9 mouse cellular contexts compared by ENCODE assay signal in the genomic region with DNA sequence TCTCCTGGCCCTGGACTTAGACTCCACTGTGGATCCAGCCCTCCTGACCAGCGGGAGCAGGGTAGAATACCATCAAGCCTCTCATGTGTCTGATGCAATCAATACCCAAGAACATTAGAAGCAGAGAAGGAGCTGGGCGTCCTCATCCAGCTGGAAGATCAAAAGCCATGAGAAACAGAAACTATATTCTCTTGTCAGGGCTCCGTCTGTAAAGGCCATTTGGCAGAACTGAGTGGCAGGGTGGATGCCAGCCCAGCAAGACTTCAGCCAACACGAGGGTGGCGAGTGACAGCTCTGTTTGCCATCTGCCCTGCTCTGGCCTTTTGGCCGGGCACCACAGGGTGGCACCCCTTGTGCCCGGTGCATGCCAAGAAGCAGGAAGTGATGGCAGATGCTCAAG. TPM values are rescaled to one million over a fixed set of nuclear protein-coding genes. Genes with fewer than 3 reads are reported as not detected.
DNase-seq lines count a peak whose midpoint lies in the region; ATAC-seq lines count a peak whose summit lies in the region.
"Had no signal": no experiment of that assay in that cellular context is flagged by ENCODE, and none has a peak within 500 bp of the region (broad histone marks: within the 10 kb centered on the region; RNA-seq: fewer than 3 reads in every experiment).

No protein-coding gene starts in this region.

- intact Hi-C loops in left cerebral cortex, postnatal 36 days (cut with DNase I): no loop called here

- ATAC-seq in activated CD4-positive, CD25-positive, alpha-beta regulatory T cell, adult 4 months: no peak

- peak; percentile 44 to 51 for DNase-seq in heart, adult 18-20 months
- DNase-seq in heart, postnatal 4 days: no peak
- DNase-seq in right cerebral cortex, postnatal 10 days (ENCODE audit: low spot score in 2 of 2): peak; percentile 48 to 50
- no peak for DNase-seq in right cerebral cortex, adult 18-20 months
- peak; percentile 95 to 97 for DNase-seq in cerebellum, postnatal 36 days
- DNase-seq in lung, postnatal 25 days (ENCODE audit: low spot score): no peak
- no peak for DNase-seq in left cerebral cortex, postnatal 36 days (ENCODE audit: low spot score in 2 of 2)
- DNase-seq: liver, embryonic 13.5 days had no signal

RNA-seq across cellular contexts. Expression of gene Glce, which starts 30.8 kb away (rescaled TPM):
- total RNA-seq in heart, adult 18-20 months (2021): 10 to 100 TPM in 1 of 2 experiments, 1 to 10 TPM in 1; 8.1 to 10.9 TPM
- 10 to 100 TPM; 11.3 to 14.4 TPM for total RNA-seq in heart, postnatal 4 days (2021)
- 1 to 10 TPM; 4.7 to 5.4 TPM for polyA plus RNA-seq in activated CD4-positive, CD25-positive, alpha-beta regulatory T cell, adult 4 months (2017; shearing (Covaris generic))
- 10 to 100 TPM; 28.5 to 31.1 TPM for total RNA-seq in left cerebral cortex, postnatal 36 days (2021)

Comparison
In these comparisons a context has a peak if more than half of its experiments do, and no peak if none do; other contexts are left out.
1. DNase-seq: peak in heart, adult 18-20 months (2 of 2), right cerebral cortex, postnatal 10 days (2 of 2) and cerebellum, postnatal 36 days (2 of 2); none in heart, postnatal 4 days (single experiment), right cerebral cortex, adult 18-20 months (single experiment), lung, postnatal 25 days (single experiment) and left cerebral cortex, postnatal 36 days (0 of 2).